Mouse (Mus musculus): ENCODE measurements at regions not wholly inside any gene's neighbourhood (a gene's known extent, or its start where the extent isn't known, plus 50 kb on each side); places are given as distances from the start of the nearest gene placed in this dataset.

GRCm38 (mm10) chr2:137951942-137952341, 304.4 kb upstream of the Btbd3 start:
- TF ChIP-seq ZNF384 (IDR thresholded peaks at IDR 0.05; ENCODE audit: low read depth, low read length) (no peak), CHD2 (IDR thresholded peaks at IDR 0.05; ENCODE audit: low read depth, low read length) (no peak)

All from ES-E14 (cell line).